Mouse (Mus musculus) right cerebral cortex, adult 18-20 months (tissue): ENCODE results near the gene Mplkip.

Experiments used
- DNase-seq: peaks from one replicate; pipeline ENCODE4 v3.0.0; 2022; ENCODE audit warnings: mixed read lengths

Gene Mplkip

GRCm38 (mm10) chr13:17694911-17695699 is at the start of gene Mplkip, which contains the start of gene Sugct:
TSS of gene Mplkip (plus strand) at chr13:17695192.
TSS of gene Sugct (minus strand) at chr13:17695553.
- DNase-seq, result peak; percentile 100

DNA sequence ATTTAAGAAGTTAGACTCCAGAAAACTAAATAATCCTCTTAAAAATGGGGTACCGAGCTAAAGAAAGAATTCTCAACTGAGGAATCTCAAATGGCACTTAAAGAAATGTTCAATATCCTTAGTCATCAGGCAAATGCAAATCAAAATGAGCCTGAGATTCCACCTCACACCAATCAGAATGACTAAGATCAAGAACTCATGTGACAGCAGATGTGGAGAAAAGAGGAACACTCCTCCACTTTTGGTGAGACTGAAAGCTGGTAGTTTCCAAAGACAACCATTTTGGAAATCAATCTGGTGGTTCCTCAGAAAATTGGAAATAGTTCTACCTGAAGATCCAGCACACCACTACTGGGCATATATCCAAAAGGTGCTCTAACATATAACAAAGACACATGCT is 27.6 kb upstream of the Mplkip start:
- no peak for DNase-seq

GRCm38 (mm10) chr13:17671122-17671521 is 23.9 kb upstream of the Mplkip start:
- no peak for DNase-seq

DNA sequence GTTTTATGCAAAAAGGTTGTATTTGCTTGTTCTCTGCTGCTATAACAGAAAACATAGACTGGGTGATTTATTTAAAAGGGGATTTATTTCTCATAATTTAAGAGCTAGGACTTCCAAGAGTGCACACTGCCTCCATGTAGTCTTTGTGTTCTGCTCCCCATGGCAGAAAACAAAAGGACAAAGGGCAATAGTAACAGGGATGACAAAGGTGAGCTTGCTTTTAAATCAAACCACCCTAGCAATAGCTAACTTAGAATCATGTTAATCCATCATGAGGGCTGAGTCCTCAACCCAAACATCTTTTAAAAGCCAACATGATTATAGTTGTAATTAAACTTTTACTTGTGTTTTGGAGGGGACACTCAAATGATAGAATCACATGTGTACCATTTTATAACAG is 5.5 kb upstream of the Mplkip start:
- DNase-seq, result no peak

DNA sequence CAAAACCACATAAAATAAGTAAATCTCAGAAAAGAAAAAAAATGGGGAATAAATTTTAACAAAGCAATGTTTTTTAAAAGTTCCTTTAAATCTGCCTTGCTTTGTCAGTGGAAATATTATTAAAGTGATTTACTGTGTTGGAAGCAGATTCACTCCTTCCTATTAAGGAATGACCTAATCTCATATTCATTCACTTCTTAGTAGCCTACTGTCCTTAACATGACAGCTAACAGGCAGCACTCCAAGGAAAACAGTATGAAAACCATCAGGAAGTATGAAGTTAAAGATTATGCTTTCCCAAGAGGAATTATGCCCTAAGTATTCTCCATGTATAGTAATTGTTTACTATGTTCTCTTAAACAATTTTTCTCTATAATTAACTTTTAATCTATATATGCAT is 4.3 kb upstream of the Mplkip start:
- DNase-seq, result no peak

GRCm38 (mm10) chr13:17691436-17691835 is 3.6 kb upstream of the Mplkip start:
- DNase-seq, result no peak

DNA sequence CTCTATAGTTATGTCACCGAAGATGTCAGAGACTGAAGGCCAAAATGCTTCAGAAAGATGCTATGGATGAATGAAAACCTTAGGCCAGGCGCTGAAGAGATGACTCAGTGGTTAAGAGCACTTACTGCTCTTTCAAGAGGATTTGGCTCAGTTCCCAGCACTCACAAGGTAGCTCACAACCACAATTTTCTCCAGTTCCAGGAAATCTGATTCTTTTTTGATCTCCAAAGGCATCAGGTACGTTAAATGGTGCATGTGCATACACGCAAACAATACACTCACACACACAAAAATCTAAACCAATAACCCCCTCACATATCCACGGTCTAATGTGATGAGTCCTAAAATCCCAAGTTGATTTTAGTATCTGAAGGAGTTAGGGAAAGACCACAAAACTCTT is 1.2 kb upstream of the Mplkip start:
- DNase-seq, result no peak

- DNase-seq, result no peak
Measured at GRCm38 (mm10) chr13:17694414-17694813, 578 bp upstream of the Mplkip start.

GRCm38 (mm10) chr13:17695898-17696580 is 1.0 kb downstream of the Mplkip start:
- no peak for DNase-seq

- no peak for DNase-seq
Measured at GRCm38 (mm10) chr13:17700090-17700715, 5.2 kb downstream of the Mplkip start.

- DNase-seq, result no peak
Measured at GRCm38 (mm10) chr13:17701322-17701721, 6.3 kb downstream of the Mplkip start.

DNA sequence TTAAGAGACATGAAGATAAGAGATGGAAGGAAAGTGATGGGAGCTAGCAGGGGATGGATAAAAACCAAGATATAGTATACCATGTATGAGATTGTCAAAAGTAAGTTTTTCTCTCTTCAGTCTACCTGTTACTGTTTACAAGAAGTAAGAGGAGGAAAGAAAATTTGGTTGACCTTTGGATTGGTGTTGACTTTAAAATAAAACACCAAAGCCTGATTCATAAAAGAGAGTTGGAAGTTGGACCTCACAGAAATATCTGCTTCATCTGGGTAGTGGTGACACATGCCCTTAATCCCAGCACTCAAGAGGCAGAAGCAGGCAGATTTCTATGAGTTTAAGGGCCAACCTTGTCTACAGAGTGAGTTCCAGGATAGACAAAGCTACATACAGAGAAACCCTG is 7.3 kb downstream of the Mplkip start:
- DNase-seq, result no peak

DNA sequence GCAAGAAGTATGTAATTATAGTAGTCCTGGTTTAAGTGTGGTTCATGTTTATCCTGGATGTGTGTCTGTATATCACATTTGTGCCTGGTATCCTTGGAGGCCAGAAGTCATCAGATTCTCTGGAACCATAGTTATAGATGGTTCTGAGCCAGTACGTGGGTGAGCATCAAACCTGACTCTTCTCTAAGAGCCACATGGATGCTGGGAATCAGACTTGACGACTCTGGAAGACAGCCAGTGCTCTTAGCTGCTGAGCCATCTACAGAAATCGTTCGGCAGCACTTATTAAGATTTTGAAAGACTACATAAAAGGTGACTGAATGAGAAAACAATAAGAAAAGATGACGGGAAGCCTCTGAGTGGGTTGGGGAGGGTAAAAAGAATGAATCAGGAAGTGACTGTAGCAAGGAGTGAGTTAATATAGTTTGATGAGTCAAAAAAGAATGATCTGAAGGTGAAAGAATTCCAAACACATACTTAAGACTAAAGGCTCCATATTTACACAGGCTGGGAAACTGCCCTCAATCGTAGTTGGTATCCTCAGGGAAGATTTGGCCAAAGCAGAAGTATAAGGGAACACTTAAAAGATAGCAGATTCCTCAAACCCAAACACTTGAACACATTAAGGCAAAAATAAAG is 10.3 kb downstream of the Mplkip start:
- DNase-seq, result peak; percentile 39

- DNase-seq, result no peak
Measured at GRCm38 (mm10) chr13:17708784-17709311, 13.9 kb downstream of the Mplkip start.

GRCm38 (mm10) chr13:17717357-17717756 is 22.4 kb downstream of the Mplkip start:
- DNase-seq, result no peak

GRCm38 (mm10) chr13:17727922-17728321 is 32.9 kb downstream of the Mplkip start:
- no peak for DNase-seq

DNA sequence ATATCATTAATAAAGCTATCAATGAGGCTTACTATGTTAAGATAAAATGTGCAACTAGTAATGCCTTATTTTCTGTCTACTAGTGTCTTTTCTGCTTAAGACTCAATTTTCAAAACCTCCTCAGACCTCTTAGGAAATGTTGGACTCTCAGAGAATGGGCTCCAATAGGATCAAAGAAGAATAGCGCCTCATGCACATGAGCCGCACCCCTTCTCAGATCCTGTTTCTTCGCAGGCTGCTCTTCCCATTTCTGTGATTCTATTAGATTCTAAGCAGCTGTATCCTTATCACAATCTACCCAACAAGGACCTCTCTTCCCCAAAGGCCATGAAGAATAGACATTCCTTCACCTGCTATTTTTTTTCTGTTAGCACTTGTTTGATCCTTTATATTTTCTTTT is 33.8 kb downstream of the Mplkip start:
- DNase-seq, result no peak
